Mouse (Mus musculus) ovary, postnatal 14 days (tissue): ENCODE results near the gene Hes7.

Experiments
- DNase-seq: peaks from one replicate; pipeline ENCODE4 v3.0.0; 2022; ENCODE audit warnings: low spot score

The Hes7 gene

DNA sequence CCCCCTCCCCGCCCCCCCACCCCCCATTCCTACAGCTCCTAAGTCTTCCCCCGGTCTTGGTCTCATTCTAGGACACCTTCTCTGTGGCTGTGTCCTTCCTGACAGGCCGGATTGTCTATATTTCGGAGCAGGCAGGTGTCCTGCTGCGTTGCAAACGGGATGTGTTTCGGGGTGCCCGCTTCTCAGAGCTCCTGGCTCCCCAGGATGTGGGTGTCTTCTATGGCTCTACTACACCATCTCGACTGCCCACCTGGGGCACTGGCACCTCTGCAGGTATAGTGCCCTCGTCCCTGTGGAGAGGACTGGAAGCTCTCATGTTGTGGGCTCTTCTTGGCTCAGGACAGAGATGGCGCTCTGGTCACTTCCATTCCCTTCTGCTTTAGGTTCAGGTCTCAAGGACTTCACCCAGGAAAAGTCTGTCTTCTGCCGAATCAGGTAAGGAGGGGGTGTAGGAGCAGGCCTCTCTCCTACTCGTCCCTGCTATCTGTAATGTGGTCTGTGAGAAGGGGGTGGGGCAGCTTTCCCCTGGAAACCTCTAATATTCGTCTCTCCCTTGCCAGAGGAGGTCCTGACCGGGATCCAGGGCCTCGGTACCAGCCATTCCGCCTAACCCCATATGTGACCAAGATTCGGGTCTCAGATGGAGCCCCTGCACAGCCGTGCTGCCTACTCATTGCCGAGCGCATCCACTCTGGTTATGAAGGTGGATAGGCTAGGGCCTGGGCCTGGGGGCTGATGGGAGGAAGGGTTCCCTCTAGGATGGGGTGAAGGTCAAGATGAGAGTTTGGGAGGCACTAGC is 18.4 kb upstream of the Hes7 start:
- DNase-seq, result no peak

DNA sequence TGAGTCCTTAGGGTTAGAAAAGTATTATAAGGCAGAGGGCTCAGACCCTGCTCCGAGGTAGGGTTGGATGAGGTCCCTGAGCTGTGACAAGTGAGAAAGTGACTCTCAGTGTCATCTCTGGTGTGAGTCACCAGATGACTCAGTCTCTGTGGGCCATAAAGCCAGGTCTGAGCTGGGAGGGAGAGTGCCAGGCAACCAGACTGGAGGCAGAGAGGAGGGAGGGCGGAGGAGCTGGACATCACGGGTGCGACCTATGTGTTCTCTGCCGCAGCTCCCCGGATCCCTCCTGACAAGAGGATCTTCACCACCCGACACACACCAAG is 17.8 kb upstream of the Hes7 start:
- DNase-seq, result no peak

DNA sequence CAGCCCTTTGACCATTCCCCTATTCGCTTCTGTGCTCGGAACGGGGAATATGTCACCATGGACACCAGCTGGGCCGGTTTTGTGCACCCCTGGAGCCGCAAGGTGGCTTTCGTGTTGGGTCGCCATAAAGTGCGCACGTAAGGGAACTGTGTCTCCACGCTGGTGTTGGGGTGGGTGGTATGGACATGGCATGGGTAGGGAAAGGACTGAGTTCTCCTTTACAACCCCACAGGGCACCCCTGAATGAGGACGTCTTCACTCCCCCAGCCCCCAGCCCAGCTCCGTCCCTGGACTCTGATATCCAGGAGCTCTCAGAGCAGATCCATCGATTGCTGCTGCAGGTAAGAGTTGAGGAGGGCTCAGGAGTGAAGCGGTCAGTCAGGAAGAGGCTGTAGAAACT is 17.1 kb upstream of the Hes7 start:
- DNase-seq, result no peak

DNA sequence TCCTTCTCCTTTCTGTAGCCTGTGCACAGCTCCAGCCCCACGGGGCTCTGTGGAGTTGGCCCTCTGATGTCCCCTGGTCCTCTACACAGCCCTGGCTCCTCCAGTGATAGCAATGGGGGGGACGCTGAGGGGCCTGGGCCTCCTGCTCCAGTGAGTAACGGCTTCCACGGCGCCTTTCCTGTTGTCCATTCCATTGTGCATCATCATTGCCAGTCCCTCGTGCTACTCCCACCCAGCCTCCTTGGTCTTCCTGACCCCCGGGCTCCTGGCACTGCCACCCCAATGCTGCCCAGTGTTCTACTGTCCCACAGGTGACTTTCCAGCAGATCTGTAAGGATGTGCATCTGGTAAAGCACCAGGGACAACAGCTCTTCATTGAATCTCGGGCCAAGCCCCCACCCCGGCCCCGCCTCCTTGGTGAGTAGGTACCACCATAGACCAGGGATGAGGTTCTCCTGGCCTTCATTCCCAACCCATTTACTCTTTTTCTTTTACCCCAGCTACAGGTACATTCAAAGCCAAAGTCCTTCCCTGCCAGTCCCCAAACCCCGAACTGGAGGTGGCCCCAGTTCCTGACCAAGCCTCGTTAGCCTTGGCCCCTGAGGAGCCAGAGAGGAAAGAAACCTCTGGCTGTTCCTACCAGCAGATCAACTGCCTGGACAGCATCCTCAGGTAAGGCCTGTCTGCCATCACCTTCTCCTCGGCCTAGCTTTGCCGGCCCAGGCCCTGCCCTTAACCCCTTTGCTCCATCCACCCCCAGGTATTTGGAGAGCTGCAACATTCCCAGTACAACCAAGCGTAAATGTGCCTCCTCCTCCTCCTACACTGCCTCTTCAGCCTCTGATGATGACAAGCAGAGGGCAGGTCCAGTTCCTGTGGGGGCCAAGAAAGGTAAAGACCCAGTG is 16.4 kb upstream of the Hes7 start:
- DNase-seq, result no peak

DNA sequence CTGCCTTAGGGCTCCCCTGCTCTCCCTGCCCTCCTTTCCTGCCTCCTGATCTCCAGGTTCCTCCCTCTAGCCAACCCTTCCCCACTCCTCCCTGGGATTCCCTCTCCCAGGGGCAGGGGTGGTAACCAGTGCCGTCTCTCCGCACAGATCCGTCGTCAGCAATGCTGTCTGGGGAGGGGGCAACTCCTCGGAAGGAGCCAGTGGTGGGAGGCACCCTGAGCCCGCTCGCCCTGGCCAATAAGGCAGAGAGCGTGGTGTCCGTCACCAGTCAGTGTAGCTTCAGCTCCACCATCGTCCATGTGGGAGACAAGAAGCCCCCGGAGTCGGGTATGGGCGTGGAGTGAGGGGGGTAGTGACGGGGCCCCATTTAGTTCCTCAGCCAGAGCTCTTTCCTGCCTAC is 15.7 kb upstream of the Hes7 start:
- no peak for DNase-seq

DNA sequence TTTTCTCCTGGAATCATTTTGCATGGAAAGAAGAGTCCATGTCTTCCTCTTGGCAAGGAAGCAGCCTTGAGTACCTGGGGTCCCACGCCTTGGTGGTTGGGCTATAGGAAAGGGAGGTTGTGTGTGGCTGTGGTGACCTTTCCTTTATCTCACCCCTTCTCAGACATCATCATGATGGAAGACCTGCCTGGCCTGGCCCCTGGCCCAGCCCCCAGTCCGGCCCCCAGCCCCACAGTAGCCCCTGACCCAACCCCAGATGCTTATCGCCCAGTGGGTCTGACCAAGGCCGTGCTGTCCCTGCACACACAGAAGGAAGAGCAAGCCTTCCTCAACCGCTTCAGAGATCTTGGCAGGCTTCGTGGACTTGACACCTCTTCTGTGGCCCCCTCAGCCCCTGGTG is 15.0 kb upstream of the Hes7 start:
- DNase-seq, result no peak

DNA sequence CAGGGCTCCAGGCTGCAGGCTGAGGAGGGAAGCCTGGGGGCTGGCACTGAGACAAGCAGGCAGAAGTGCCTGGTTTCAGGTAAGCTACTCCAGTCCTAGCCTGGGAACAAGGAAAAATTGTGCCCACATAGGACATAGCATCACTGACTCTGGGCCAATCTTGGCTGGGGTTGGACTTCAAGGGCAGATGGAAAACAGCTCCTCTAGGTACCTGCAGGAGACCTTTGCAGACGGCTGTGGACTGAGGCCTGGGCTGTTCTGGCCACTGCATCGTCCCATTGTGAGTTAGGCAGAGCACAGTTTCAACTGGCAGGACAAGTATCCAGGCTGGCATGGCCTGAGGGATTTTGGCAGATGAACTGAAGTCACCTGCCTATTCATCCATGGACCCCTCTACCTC is 14.4 kb upstream of the Hes7 start:
- no peak for DNase-seq

DNA sequence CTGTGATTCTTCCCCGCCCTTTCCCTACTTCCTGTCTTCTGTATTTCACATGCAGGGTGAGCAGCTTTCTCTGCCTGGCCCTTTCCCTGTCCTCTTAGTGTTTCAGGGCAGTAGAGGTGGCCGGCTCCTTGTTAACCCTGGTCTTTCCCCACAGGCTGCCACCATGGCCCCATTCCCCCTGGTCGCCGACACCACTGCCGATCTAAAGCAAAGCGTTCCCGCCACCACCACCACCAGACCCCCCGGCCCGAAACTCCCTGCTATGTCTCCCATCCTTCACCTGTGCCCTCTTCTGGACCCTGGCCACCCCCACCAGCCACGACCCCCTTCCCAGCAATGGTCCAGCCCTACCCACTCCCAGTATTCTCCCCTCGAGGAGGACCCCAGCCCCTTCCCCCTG is 13.9 kb upstream of the Hes7 start:
- DNase-seq, result no peak

DNA sequence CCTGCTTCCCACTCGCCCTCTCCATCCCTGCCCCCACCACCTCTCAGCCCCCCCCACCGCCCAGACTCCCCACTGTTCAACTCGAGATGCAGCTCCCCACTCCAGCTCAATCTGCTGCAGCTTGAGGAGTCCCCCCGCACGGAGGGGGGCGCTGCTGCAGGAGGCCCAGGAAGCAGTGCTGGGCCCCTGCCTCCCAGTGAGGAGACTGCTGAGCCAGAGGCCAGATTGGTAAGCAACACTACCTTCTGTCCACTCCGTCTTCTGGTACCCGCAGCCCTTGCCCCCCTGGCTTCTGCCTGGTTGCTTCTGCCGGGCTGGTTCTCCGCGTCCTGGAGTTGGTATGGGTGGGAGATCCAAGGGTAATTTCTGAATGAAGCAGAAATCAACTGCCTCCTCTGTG is 13.4 kb upstream of the Hes7 start:
- no peak for DNase-seq

DNA sequence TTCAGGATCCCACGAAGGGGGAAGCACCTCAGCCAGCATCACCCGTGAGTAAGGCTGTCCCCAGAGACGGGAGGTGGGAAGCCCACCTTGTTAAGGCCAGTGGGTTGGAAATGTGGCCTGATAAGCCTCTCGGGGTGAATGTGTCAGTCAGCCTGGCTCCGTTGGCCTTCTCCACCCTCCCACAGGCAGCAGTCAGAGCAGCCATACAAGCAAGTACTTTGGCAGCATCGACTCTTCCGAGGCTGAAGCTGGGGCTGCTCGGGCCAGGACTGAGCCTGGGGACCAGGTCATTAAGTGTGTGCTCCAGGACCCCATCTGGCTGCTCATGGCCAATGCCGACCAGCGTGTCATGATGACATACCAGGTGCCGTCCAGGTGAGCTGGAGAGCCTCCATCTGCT is 12.5 kb upstream of the Hes7 start:
- DNase-seq, result no peak

DNA sequence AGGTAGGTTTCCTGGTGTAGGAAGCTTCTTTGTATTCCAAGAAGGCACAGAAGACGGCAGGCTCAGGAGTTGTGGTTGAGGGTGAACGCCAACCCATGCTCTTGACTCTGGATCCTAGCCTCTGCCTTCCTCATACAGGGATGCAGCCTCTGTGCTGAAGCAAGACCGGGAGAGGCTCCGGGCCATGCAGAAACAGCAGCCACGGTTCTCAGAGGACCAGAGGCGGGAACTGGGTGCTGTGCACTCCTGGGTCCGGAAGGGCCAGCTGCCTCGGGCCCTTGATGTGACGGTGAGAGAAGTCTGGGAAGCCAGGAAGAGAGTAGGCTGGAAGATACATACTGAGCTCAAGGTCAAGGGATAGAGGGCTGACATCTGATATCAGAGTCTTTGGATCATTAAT is 12.0 kb upstream of the Hes7 start:
- DNase-seq, result no peak

DNA sequence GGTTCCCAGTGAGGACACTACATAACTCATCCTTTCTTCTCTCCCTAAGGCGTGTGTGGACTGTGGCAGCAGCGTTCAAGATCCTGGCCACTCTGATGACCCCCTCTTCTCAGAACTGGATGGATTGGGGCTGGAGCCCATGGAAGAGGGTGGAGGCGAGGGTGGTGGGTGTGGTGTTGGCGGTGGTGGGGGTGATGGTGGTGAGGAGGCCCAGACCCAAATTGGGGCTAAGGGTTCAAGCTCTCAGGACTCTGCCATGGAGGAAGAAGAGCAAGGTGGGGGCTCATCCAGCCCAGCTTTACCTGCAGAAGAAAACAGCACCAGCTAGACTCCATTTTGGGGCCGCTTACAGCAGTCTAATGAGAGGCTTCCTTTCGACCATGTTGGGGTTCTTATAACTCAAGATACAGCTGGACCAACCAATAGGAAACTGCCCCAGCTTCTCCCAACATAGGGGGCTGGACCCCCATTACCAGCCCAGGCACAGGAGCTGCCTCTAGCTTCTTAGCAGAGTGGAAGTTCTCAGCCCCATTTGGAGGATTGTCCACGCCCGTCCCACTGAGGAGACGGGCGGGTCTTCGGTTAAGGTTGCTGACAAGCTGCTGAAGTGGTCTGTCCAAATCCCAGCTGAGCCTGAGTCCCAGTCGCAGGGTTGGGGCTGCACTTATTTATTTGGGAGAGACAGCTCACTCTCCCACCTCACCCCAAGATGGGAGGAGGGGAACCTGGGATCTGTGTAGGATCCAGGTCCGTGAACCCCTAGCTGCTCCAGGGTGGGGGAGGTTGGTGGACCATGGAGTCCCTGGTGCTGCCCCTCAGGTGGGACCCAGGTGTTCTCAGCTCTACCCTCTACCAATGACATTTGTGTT is 10.9 kb upstream of the Hes7 start:
- no peak for DNase-seq

DNA sequence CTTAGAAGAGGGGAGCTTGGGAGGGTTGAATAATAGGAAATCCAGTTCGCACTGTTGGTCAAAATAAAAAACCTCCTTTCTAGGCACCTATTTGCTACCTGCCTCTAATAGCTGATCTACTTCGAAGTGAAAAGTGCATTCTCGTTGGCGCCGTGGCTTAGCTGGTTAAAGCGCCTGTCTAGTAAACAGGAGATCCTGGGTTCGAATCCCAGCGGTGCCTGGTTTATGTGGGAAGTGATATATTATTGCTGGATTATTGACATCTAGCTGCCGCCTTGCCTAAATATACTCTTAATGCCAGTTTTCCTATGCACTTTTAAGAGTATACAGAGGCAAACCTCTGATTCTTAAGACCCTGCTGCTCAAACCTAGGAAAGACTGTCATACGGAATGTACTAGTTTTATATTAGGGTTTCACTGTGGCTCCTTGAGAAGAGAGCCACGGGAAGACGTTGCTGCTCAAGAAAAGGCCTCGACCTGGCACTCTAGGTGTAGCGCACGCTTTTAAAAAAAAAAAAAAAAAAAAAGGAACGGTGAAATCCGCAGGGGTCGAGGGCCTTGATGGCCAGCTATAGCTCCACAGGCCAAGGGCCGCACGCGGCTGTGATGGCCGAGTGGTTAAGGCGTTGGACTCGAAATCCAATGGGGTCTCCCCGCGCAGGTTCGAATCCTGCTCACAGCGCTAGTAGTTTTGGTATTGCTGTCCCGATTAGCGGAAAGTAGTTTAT is 9.7 kb upstream of the Hes7 start:
- peak; percentile 99 for DNase-seq

DNA sequence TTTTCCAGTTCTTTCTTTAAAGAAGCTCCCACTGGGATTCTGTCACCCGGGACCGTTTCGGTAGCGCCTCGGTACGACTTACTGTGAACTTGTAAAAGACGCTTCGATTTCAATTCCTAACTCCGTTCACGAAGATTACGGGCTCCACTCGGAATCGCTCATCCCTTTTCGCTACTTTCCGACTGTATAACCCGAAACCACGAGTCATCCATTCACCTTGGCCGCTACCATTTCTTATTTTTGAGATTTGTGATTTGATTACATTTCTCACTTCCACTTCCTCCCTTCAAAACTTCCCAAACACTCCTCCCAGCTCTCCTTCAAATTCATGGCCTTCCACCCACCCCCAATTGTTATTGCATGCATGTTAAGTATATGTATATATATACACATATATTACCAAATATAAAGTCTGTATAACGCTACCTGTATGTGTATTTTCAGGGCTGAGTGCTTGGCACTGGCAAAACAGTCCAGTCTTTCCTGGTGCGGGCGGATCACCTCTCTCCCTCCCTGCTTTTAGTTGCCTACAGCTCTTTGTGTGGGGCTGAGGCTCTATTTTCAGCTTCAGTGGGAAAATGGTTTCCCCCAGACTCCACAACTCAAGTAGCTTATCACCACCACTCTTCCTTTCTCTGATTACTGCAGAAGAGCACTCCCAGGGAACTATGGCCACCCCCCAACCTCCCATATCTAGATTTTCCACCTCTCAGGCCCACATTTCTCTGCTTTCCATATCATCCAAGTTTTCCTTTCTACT is 9.0 kb upstream of the Hes7 start:
- DNase-seq, result no peak

DNA sequence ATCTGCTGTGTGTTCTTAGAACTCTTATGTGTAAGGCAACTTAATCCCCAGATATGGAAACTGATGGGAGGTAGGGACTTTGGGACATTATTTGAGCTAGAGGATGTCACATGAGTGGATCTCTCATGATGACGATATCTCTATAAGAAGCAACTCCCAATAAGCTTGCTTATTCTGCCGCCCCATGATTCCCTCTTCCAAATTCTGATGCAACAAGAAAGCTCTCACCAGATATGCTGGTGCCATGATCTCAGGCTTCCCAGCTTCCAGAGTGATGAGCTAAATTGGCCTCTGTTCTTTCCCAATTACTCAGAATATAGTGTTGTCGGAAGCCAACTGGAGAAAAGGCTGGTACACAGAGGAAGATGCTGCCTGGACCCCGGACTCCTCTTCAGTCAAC is 8.3 kb upstream of the Hes7 start:
- no peak for DNase-seq

DNA sequence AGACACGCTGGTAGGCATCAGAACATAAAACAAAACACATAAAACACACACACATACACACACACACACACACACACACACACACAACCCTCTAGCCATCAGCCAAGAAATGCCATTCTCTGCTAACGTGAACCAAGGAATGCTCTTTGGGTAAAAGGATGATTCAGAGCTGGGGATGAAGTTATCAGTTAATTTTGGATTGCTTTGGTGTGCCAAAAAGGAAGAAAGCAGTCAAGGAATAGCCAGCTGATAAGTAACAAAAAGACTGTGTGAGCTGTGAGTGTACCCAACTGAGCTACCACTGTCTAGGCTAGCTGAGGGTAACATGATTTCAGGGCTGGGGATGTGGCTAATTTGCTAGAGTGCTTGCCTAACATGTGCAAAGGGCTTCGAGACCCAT is 6.2 kb upstream of the Hes7 start:
- DNase-seq, result no peak

DNA sequence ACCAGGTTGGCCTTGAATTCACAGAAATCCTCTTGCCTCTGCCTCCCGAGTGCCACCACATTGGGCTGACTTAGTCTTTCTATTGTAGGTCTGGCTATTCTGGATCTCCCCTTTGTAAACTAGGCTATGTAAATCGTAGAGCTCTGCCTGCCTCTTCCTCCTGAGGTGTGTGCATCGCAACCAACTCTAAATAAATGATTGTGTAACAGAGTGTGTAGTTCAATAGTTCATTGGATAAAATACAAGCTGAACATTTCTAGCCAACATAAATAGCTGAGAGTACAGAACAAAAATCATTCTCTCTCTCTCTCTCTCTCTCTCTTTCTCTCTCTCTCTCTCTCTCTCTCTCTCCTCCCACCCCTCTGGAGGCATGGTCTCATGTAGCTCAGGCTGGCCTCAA is 5.6 kb upstream of the Hes7 start:
- no peak for DNase-seq

DNA sequence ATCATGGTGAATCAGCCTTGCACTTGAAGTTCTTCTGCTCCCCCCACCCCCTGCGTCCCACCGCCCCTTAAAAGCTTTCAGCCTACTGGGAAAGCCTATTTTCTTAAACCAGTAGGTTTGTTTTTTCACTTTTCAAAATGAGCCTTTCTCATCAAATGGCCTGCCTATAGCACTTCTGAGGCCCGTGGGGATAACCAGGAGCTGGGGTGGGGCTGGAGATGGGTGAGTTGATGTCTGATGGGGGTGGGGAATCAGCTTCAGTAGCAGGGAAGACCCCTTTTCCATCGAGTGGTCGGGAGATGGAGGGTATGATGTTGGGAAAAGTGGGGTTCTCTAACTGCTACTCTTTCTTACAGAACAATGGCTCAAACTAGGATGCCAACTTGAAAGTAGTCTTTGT is 3.4 kb upstream of the Hes7 start:
- DNase-seq, result no peak

DNA sequence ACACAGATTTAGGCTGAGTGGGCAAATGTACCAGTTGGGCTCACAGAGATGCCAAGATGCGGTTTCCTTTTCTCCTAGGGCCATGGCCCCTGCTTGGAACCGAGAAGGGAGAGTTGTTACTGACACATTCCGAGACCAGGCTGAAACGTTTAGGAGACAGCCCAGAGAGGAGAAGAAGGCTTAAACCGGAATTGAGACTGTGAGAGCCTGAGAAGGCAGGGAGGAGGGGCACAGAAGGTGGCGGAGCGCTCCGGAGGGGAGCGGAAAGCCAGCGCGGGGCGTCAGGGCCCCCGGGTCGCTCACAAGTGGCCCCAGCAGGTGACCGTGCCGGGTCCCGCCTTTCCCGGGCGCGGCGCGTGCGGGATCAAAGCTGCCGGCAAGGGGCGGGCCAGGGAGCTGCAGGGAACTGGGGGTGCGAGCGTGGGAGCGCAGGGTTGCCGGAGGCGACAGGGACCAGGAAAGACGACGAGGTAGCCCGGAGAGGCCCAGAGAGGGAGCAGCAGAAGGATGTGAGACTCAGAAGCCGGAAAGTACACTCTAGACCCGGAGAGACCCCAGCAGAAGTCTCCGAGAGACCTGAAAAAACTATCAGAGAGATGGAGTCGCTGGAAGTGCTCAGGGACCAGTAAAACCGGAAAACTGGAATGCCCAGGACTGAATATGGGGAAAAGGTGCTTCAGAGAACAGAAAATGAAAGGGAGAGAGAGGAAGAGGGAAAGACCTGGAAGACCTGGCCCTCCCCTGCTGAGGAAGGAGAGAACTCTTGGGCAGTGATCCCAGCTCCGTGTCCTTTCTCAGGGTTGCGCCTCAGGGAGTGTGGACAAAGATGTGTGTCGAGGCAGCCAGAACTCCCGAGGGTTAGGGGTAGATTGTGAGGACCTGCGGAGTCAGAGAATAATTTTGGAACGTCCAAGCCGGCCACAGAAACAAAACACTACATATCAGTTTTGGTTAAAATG is 2.2 kb upstream of the Hes7 start:
- peak; percentile 51 for DNase-seq

DNA sequence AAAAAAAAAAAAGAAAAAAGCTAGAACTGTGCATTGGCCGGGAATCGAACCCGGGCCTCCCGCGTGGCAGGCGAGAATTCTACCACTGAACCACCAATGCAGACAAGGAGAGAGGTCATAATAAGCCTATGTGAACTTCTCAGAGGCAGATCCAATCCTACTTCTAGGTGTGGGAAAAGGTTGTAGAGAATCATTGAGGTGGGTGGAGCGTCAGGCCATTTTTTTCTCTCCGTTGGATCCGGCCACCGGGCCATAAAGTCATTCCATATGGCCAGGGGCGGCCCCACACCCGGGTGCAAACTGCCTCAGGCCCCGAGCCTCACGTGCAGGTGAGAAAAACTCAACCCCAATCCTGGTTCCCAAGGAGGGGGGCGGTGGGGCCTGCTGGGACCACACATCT is 1.4 kb upstream of the Hes7 start:
- peak; percentile 95 for DNase-seq
